Mouse (Mus musculus) kidney, postnatal 4 days (tissue): ENCODE results near the gene Ush1g.

Experiments
- DNase-seq, 2 experiments: peaks; one replicate each; pipeline ENCODE4 v3.0.0; 2021; ENCODE audit warnings: mixed read lengths in 2 of 2

The Ush1g gene

GRCm38 (mm10) chr11:115321906-115322693 is at the start of gene Ush1g:
Gene Ush1g (minus strand): TSS chr11:115322041.
- peak; percentile 74 to 76 for DNase-seq

GRCm38 (mm10) chr11:115371354-115371753 is 49.5 kb upstream of the Ush1g start:
- DNase-seq, result no peak

- DNase-seq, result no peak
Measured at GRCm38 (mm10) chr11:115370368-115370767, 48.5 kb upstream of the Ush1g start.

GRCm38 (mm10) chr11:115367395-115367944 is 45.6 kb upstream of the Ush1g start, which contains the start of gene Hid1:
Gene Hid1 (minus strand): TSS chr11:115367756.
- peak; percentile 83 to 87 for DNase-seq

GRCm38 (mm10) chr11:115366706-115367394 is 45.0 kb upstream of the Ush1g start:
- peak in 1 of 2 experiments; percentile 39 for DNase-seq

GRCm38 (mm10) chr11:115366039-115366705 is 44.3 kb upstream of the Ush1g start:
- peak in 1 of 2 experiments; percentile 35 for DNase-seq

GRCm38 (mm10) chr11:115364136-115364535 is 42.3 kb upstream of the Ush1g start:
- no peak for DNase-seq

GRCm38 (mm10) chr11:115359726-115360125 is 37.9 kb upstream of the Ush1g start:
- peak in 1 of 2 experiments; percentile 25 for DNase-seq

- DNase-seq, result no peak
Measured at GRCm38 (mm10) chr11:115359293-115359692, 37.5 kb upstream of the Ush1g start.

GRCm38 (mm10) chr11:115358468-115358867 is 36.6 kb upstream of the Ush1g start:
- DNase-seq, result peak; percentile 82 to 85

- peak; percentile 78 to 82 for DNase-seq
Measured at GRCm38 (mm10) chr11:115354183-115354582, 32.3 kb upstream of the Ush1g start.

- DNase-seq, result no peak
Measured at GRCm38 (mm10) chr11:115353375-115353774, 31.5 kb upstream of the Ush1g start.

- no peak for DNase-seq
Measured at GRCm38 (mm10) chr11:115349976-115350375, 28.1 kb upstream of the Ush1g start.

GRCm38 (mm10) chr11:115348681-115349248 is 26.9 kb upstream of the Ush1g start:
- DNase-seq, result peak; percentile 29 to 31

GRCm38 (mm10) chr11:115345515-115345914 is 23.7 kb upstream of the Ush1g start:
- DNase-seq, result no peak

GRCm38 (mm10) chr11:115344967-115345366 is 23.1 kb upstream of the Ush1g start:
- DNase-seq, result peak; percentile 34 to 38

- DNase-seq, result no peak
Measured at GRCm38 (mm10) chr11:115341866-115342265, 20.0 kb upstream of the Ush1g start.

- DNase-seq, result no peak
Measured at GRCm38 (mm10) chr11:115341246-115341645, 19.4 kb upstream of the Ush1g start.

- DNase-seq, result no peak
Measured at GRCm38 (mm10) chr11:115337826-115338225, 16.0 kb upstream of the Ush1g start.

- no peak for DNase-seq
Measured at GRCm38 (mm10) chr11:115337350-115337749, 15.5 kb upstream of the Ush1g start.

GRCm38 (mm10) chr11:115336115-115336514 is 14.3 kb upstream of the Ush1g start:
- DNase-seq, result peak; percentile 62 to 66

GRCm38 (mm10) chr11:115335223-115335622 is 13.4 kb upstream of the Ush1g start:
- DNase-seq, result no peak

GRCm38 (mm10) chr11:115334531-115334930 is 12.7 kb upstream of the Ush1g start, which contains the start of gene Otop3:
Gene Otop3 (plus strand): TSS chr11:115334731.
- DNase-seq, result no peak
